Mouse (Mus musculus) forebrain, embryonic 10.5 days (tissue): ENCODE results near the gene Rassf7. TPM values are rescaled to one million over a fixed set of nuclear protein-coding genes. Genes with fewer than 3 reads are reported as not detected.
A peak's percentile ranks its signal among the peaks of the same experiment; 100 is the strongest.

Experiments
- DNase-seq: peaks from one replicate; pipeline ENCODE4 v3.0.0-alpha.2; 2017; ENCODE audit warnings: low spot score; ENCODE audit errors: extremely low spot score
- H3K27ac ChIP-seq: fragments of 300-500 bp; sonication (generic); 2 replicates; pipeline ENCODE4 v1.5.1; 2016; ENCODE audit warnings: mild to moderate bottlenecking
- H3K27me3 ChIP-seq: fragments of 300-500 bp; sonication (generic); 2 replicates; pipeline ENCODE4 v1.6.1; 2016; ENCODE audit warnings: mild to moderate bottlenecking; ENCODE audit not compliant: poor library complexity, severe bottlenecking
- H3K36me3 ChIP-seq: fragments of 300-500 bp; sonication (generic); replicated peaks from 2 replicates; pipeline ENCODE4 v1.6.1; 2016; ENCODE audit warnings: mild to moderate bottlenecking, moderate library complexity
- H3K4me1 ChIP-seq: fragments of 300-500 bp; sonication (generic); 2 replicates; pipeline ENCODE4 v1.6.1; 2016
- H3K4me3 ChIP-seq: fragments of 300-500 bp; sonication (generic); 2 replicates; pipeline ENCODE4 v1.5.1; 2016; ENCODE audit warnings: mild to moderate bottlenecking, moderate library complexity
- H3K9me3 ChIP-seq: fragments of 300-500 bp; sonication (generic); 2 replicates; pipeline ENCODE4 v1.6.1; 2016; ENCODE audit warnings: mild to moderate bottlenecking, moderate library complexity
- WGBS: fragments of 180-500 bp; shearing (Covaris S2); methylation state at CpG from one replicate; pipeline ENCODE4 v1.1.7; 2016; 5-methylcytosine and 5-hydroxymethylcytosine counted together
- polyA plus RNA-seq: library from polyadenylated mRNA; unstranded; fragments of >200 nt; fragmentation: Nextera tagmentation; extraction: Ambion mirVana; gene quantifications from 2 replicates; pipeline ENCODE4 v1.2.1, GENCODE M21; 2016

The Rassf7 gene
- polyA plus RNA-seq, 1 experiment from 2014 or later, result 53.8 TPM

DNA sequence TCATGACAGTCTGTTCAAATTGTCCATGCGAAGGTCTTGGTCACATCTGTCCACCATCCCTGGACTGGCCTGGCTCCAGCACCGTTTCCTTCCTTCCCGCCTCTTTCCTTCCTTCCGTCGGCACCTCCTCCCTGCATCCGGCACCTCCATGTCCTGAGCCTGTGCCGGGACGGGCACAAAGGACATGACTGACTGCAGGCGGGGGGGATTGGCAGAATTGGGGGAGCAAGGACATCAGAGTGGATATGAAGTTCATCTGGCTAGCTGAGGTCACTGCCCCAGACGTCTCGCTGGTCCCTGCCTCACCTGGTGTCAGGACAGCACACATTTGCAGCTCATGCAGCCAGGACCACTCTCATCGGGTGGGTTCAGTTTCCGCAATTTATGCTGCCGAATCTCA, 24.6 kb upstream of the Rassf7 start:
- H3K4me1 ChIP-seq, result peaks cover 44% of the 10 kb centered on the region
- no peaks in the 10 kb centered on the region for H3K27me3 ChIP-seq
- 92% methylated on average over 14 of the region's 14 CpGs for WGBS
- peaks cover 41% of the 10 kb centered on the region for H3K36me3 ChIP-seq
- no peak for DNase-seq
- H3K4me3 ChIP-seq, result no peak overlapping the region
- no peak overlapping the region for H3K27ac ChIP-seq
- no peaks in the 10 kb centered on the region for H3K9me3 ChIP-seq

DNA sequence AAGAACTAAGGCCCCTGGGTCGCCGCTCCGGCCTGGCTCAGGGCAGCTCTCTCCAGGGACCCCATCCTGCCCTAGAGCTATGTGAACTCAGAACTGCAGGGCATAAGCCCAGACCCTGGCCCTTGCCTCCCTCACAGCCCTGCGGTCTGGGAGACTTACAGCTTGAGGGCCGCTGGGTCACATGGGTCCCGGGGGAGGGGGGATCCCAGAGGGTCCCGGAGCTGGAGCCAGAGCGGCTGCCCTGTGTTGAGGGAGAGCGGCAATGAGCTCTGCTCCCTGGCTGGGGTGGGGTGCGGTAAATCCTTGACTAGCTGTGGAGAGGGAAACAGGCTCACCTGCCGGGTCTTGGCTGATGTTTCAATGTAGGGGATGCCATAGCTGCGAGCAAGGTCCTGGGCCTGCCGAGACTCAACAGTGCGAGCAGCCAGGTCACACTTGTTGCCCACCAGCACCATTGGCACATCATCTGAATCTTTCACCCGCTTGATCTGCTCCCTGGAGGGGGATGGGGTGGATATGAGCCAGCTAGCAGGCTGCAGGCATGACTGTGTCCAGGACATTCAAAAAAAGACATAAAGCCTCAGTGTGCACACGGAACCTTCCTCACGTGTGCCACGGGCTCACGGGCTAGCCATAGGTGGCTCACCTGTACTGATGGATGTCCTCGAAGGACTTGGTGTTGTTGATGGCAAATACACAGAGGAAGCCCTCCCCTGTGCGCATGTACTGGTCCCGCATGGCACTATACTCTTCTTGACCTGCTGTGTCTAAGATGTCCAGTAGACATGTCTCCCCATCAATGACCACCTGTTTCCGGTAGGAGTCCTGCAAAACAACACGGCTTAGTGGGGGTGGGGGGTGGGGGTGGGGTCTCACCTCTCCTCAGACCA, 23.6 kb upstream of the Rassf7 start:
- Histone ChIP-seq H3K27me3 (no peaks in the 10 kb centered on the region), H3K4me3 (peak overlapping the region; percentile 92), H3K36me3 (peaks cover 41% of the 10 kb centered on the region), H3K4me1 (peaks cover 48% of the 10 kb centered on the region), H3K9me3 (no peaks in the 10 kb centered on the region), H3K27ac (peak overlapping the region; percentile 94; the same call in 1 of the 2 replicates)
- WGBS, result 91% methylated on average over 24 of the region's 24 CpGs
- no peak for DNase-seq

DNA sequence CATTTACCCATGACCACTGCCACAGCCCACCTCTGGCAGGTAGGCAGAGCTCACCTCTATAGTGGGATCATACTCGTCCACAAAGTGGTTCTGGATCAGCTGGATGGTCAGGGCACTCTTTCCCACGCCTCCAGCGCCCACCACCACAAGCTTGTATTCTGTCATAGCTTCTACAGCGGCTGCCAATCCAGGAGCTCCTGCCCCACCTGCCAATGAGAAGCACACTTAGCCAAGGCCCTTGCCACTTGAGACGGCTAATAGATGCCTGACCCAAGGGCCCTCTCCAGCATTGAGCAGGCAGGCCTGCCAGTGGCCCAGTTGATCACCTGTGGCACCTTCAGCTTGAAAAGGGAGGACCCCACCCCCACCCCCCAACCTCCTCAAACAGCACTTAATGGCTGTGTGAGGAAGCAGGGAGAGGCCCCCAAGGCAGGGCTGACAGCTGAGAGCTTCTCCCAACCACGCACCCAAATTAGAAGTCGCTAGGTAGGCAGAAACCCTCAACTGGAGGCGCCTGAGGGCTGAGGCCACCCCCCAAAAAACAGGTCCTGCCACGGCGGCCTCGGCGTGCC, 22.8 kb upstream of the Rassf7 start:
- DNase-seq, result no peak
- Histone ChIP-seq H3K27ac (peak overlapping the region; percentile 94), H3K4me1 (peaks cover 51% of the 10 kb centered on the region), H3K27me3 (no peaks in the 10 kb centered on the region), H3K4me3 (peak overlapping the region; percentile 92), H3K36me3 (peaks cover 46% of the 10 kb centered on the region), H3K9me3 (no peaks in the 10 kb centered on the region)
- 30% methylated on average over 12 of the region's 12 CpGs for WGBS

DNA sequence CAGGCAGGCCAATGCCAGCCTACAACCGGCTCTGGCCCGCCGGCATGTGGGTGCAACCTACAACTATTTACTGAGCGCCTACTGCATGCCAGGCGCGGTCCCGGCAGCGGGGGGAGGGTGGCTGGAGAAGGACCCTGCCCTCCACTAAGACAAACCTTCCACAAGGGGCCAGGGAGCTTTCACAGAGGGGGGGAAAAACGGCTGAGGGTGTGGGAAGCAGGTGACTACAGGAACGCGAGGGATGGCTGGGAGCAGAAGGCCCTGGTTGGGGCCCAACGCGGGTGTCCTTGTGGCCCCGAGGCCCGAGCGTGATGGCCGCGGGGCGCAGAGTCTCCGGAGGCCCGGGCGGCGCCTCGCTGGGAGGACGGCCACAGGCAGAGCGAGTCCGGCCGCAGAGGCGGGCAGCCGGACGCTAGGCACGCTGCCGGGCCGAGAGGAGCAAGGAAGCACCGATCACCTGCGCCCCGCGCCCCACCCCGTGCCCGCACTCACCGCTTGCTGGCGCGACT, 22.3 kb upstream of the Rassf7 start:
- Histone ChIP-seq H3K9me3 (no peaks in the 10 kb centered on the region), H3K36me3 (peaks cover 46% of the 10 kb centered on the region), H3K27ac (peak overlapping the region; percentile 94), H3K4me1 (peaks cover 51% of the 10 kb centered on the region), H3K4me3 (peak overlapping the region; percentile 92), H3K27me3 (no peaks in the 10 kb centered on the region)
- peak; percentile 69 for DNase-seq
- under 1% methylated on average over 41 of the region's 43 CpGs for WGBS

DNA sequence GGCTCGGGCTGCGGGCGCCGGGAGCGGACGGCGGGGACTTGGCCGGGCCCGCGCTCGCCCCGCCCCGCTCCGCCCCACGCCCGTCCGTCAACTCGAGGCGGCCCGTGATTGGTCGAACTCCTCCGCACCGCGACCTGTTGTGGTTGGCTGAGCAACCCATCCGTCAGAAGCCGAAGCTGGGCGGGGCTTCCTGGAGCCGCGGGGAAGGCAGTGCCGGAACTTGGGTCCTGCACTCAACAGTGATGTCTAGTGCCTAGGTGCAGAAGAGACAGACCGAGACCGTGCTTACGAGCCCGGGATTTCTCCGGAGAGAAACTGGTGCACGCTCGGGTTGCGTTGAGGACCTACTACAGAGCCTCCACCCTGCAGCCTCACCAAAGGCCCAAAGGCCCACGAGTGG, 21.7 kb upstream of the Rassf7 start, which contains the start of the genes Hras and Lrrc56:
Gene Hras, minus strand, starts transcription at position 58 of the 400 bp plus-strand sequence.
Gene Lrrc56, plus strand, starts transcription at position 210 of the 400 bp plus-strand sequence.
- H3K4me3 ChIP-seq, result peak within 1 kb of the TSS; percentile 92
- WGBS, result under 1% methylated on average over 33 of the region's 39 CpGs
- peak; percentile 99 for DNase-seq
- H3K36me3 ChIP-seq, result peaks cover 42% of the 10 kb centered on the region
- peaks cover 51% of the 10 kb centered on the region for H3K4me1 ChIP-seq
- H3K27ac ChIP-seq, result peak within 1 kb of the TSS; percentile 94
- H3K9me3 ChIP-seq, result no peaks in the 10 kb centered on the region
- no peaks in the 10 kb centered on the region for H3K27me3 ChIP-seq

DNA sequence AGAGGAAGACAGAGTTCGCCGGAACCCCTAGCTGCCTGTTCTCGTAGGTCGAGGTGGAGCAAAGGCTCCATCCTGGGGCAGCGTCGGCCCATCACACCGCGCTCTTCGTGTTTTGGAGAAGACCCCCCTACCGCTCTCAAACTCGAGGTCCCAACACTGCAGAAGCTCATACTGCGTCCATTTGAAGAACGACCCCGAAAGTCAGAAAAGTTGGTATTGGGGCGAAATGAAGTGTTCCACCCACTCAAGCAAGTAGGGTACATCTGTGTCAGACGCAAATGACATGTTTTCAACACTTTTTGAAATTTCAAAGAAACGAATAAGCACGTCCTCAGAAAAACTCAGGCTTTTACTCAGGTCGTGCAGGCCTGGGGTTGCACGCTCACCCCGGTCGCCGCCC, 21.3 kb upstream of the Rassf7 start:
- no peaks in the 10 kb centered on the region for H3K27me3 ChIP-seq
- peak overlapping the region; percentile 92 for H3K4me3 ChIP-seq
- H3K9me3 ChIP-seq, result no peaks in the 10 kb centered on the region
- peaks cover 51% of the 10 kb centered on the region for H3K4me1 ChIP-seq
- no peak for DNase-seq
- WGBS, result under 1% methylated on average over 23 of the region's 23 CpGs
- peak overlapping the region; percentile 94 for H3K27ac ChIP-seq
- H3K36me3 ChIP-seq, result peaks cover 38% of the 10 kb centered on the region

DNA sequence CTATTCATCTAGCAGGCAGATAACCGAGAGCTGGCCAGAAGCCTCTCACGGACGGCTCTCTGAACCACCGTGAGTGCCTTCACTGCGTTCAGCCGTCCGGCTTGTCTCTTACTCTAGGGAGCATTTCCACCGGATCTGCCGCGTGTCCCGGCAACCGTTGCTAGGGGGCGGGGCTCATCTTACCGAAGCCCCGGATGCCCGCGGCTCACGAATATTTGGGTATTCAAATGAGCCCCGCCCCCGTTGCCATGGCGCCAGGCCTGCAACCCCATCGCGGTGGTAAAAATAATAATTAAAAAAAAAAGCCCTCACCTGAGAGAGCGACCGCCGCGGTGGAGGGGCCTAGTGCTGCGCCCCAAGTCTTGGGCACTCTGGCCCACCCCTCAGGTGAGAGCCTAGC, 20.8 kb upstream of the Rassf7 start:
- H3K36me3 ChIP-seq, result peaks cover 38% of the 10 kb centered on the region
- no peaks in the 10 kb centered on the region for H3K27me3 ChIP-seq
- DNase-seq, result peak; percentile 96
- H3K4me3 ChIP-seq, result peak overlapping the region; percentile 92
- peak overlapping the region; percentile 94 for H3K27ac ChIP-seq
- H3K4me1 ChIP-seq, result peaks cover 51% of the 10 kb centered on the region
- no peaks in the 10 kb centered on the region for H3K9me3 ChIP-seq
- WGBS, result 0% methylated on average over 28 of the region's 28 CpGs

DNA sequence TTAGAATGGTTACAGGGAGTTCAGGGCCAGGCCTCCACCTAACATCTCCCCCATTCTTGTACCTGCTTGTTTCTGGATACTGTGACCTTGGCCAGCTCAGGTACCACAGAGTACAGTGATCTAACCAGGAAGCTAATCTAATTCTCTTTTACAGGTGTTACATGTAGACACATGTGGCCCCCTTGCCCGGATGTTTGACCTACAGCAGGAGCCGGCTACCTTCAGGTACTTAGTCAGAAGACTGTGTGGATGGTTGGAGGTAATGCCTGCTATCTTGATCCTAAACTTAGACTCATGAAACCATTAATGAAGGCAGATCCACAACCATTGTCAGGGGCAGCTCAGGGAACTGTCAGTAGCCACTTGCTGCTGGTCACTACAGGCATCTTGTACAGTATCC, 19.9 kb upstream of the Rassf7 start:
- H3K9me3 ChIP-seq, result no peaks in the 10 kb centered on the region
- H3K4me1 ChIP-seq, result peaks cover 51% of the 10 kb centered on the region
- peak overlapping the region; percentile 94; the same call in 1 of the 2 replicates for H3K27ac ChIP-seq
- H3K27me3 ChIP-seq, result no peaks in the 10 kb centered on the region
- no peak for DNase-seq
- H3K36me3 ChIP-seq, result peaks cover 32% of the 10 kb centered on the region
- H3K4me3 ChIP-seq, result peak overlapping the region; percentile 92
- 98% methylated on average over 2 of the region's 2 CpGs for WGBS

DNA sequence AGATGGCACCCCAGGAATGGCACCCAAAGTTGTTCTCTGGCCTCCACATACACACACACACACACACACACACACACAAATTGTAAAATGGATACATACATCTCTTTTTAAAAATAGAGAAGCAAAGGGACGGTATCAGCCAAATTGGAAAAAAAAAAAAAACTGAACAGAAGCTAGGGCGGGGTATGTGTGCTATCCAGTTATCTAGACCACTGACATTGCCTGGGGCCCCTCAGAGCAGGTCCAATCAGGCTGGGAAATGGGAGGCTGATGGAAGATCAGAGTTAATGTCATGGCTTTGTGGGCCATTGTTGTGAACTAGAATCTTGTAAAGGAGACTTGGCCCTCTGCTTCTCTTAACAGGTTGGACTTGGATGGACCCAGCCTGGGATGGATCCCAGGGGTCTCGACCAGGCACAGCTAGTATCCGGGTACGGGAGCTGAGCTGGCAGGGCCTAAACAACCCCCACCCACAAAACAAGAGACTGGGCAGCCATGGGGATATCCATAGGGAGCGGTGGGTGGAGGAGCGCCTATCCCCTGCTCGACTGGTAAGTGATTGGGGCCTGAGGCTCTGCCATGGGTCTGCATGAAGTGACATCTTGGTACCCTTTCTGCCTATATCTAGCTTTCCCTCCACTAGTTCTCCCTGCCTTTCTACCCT, 18.9 kb upstream of the Rassf7 start:
- no peaks in the 10 kb centered on the region for H3K27me3 ChIP-seq
- H3K36me3 ChIP-seq, result peaks cover 22% of the 10 kb centered on the region
- no peaks in the 10 kb centered on the region for H3K9me3 ChIP-seq
- H3K4me1 ChIP-seq, result peaks cover 43% of the 10 kb centered on the region
- H3K4me3 ChIP-seq, result no peak overlapping the region
- DNase-seq, result no peak
- 93% methylated on average over 8 of the region's 8 CpGs for WGBS
- 0 out of 2 replicates have a peak overlapping the region, but pooled peaks have one; percentile 12 for H3K27ac ChIP-seq

DNA sequence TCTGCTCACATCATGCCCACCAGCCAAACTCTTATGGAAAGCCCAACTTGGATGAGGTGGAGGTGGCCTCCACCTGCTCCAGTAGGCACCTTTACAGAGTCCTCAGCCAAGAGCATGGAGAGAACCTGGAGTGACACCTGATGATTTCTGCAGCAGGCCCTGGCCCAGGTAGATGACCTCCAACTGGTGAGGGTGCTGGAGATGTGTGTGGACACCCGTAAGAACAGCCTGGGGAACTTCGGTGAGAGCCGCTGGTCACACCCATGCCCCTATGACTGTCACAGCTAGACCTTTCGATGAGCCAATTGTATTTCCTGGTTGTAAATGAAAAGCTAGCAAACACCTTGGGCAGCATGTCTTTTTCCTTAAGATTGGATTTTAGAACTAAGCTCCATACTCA, 17.5 kb upstream of the Rassf7 start:
- Histone ChIP-seq H3K36me3 (peaks cover 13% of the 10 kb centered on the region), H3K27me3 (no peaks in the 10 kb centered on the region), H3K4me3 (no peak overlapping the region), H3K27ac (no peak overlapping the region), H3K4me1 (peaks cover 30% of the 10 kb centered on the region), H3K9me3 (no peaks in the 10 kb centered on the region)
- DNase-seq, result no peak
- WGBS, result 96% methylated on average over 4 of the region's 4 CpGs

DNA sequence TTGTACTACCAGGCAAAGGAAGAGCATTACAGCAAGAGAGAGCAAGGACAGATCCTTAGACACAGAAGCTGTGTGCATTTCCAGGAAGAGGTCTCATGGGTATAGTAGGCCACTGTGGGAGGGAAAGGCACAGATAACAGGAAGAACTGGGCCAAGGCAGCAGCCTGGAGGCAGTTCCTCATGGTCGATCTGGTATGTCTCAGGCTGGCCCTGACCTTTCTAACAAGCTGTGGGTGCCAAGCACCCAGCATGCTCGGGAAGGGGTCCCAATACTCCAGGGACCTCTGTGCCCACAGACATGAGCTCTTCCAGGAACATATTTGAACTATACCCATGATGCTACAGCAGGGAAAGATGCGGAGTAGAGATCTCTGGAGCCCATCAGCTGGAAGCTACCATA, 11.1 kb upstream of the Rassf7 start:
- no peaks in the 10 kb centered on the region for H3K27me3 ChIP-seq
- 71% methylated on average over 3 of the region's 3 CpGs for WGBS
- H3K27ac ChIP-seq, result no peak overlapping the region

DNA sequence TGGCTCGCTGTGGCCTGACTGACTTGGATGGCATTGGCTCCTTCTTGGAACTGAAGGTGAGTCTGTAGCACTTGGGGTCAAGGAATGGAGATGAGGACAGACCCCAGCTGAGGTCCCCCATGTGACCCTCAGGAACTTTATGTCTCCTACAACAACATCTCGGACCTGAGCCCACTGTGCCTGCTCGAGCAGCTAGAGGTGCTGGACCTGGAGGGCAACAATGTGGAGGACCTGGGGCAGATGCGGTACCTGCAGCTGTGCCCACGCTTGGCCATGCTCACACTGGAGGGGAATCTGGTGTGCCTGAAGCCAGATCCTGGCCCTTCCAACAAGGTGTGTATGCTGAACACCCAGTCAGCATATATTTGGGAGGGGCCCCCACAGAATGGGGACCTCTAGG, 10.2 kb upstream of the Rassf7 start:
- Histone ChIP-seq H3K27me3 (no peaks in the 10 kb centered on the region), H3K4me3 (no peak overlapping the region), H3K9me3 (no peaks in the 10 kb centered on the region), H3K27ac (no peak overlapping the region), H3K4me1 (no peaks in the 10 kb centered on the region; the same call in 1 of the 2 replicates), H3K36me3 (no peaks in the 10 kb centered on the region; the same call in 1 of the 2 replicates)
- 94% methylated on average over 5 of the region's 5 CpGs for WGBS
- no peak for DNase-seq

More for the DNA sequence above, 11.1 kb upstream of the Rassf7 start:
- no peaks in the 10 kb centered on the region; the same call in 1 of the 2 replicates for H3K4me1 ChIP-seq
- no peaks in the 10 kb centered on the region for H3K9me3 ChIP-seq
- H3K36me3 ChIP-seq, result peaks cover 6% of the 10 kb centered on the region; the same call in 1 of the 2 replicates
- no peak overlapping the region for H3K4me3 ChIP-seq
- no peak for DNase-seq
